Mouse (Mus musculus) testis, adult 2 months (tissue): Measurements from ENCODE around the gene Ptprt.

Experiments
- CTCF ChIP-seq: fragments of 200-500 bp; IDR thresholded peaks from 2 replicates; pipeline ENCODE4 v1.5.1; 2012; ENCODE audit warnings: low read depth, mild to moderate bottlenecking, inconsistent platforms, low read length, moderate library complexity; ENCODE audit not compliant: control insufficient read depth, insufficient read depth, insufficient replicate concordance
- POLR2A ChIP-seq: fragments of 200-500 bp; IDR thresholded peaks from 2 replicates; pipeline ENCODE4 v1.6.1; 2012; ENCODE audit warnings: low read depth, mild to moderate bottlenecking, inconsistent platforms, low read length, moderate library complexity; ENCODE audit not compliant: control insufficient read depth

DNA sequence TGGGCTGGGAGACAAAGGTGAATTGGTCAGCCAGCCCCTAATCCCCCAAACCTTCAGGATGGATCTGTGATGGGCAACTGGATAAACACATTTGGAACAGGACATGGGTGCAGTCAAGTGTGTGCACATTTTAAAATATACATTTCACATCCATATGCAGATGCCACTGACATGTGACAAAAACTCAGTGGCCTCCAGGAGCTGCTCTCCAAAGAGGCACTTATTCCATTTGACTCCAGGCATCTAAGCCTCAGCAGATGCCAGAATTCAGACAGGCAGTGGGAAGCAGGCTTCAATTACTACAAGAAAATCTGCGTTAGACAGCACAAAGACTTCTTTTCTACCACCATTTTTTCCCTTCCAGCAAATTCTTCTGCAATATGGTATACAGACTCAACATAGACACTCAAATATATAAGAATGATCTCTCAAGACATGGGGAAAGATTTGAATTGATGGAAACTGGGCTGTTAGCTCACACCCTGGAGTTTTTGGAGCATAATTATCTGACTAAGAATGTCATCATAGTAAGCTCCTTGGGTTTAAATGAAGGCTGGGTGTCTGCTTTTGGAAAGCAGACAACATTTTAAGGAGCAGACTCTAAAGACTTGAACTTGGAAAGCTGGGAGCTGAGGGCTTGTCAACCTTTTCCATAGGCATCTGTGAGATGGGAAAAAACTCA lies 580.1 kb downstream of the Ptprt start:
- no peak for TF ChIP-seq CTCF
- no peak for TF ChIP-seq POLR2A
